Mouse (Mus musculus): ENCODE measurements around the gene Wfdc21.

GRCm38 (mm10) chr11:83742731-83743355, 3.9 kb upstream of the Wfdc21 start:
- TF ChIP-seq CTCF (IDR thresholded peaks at IDR 0.05; ENCODE audit: borderline replicate concordance, insufficient read depth, low read depth, low read length) (no peak), POLR2A (IDR thresholded peaks at IDR 0.05; ENCODE audit: borderline replicate concordance, insufficient read depth, low read length) (no peak)

All from cerebellum, adult 2 months (tissue).